Mouse (Mus musculus) left cerebral cortex, postnatal 10 days (tissue): ENCODE data around the gene Dhx29. TPM values are rescaled to one million over a fixed set of nuclear protein-coding genes. Genes with fewer than 3 reads are reported as not detected.

Source experiments
- DNase-seq, 2 experiments: peaks; one replicate each; pipeline ENCODE4 v3.0.0; 2021 to 2022; ENCODE audit warnings: low spot score in 2 of 2, mixed read lengths in 1 of 2; ENCODE audit errors: extremely low spot score in 1 of 2
- intact Hi-C: fragments of 180-260 bp; cut with DNase I; formaldehyde crosslinking; loops from one replicate; pipeline ENCODE4 v1.15.1; 2025
- total RNA-seq, 2 experiments: library from RNA; stranded (reverse); gene quantifications; 2 replicates each; pipeline ENCODE4 v1.2.3; 2021

The Dhx29 gene
- 10 to 100 TPM; 21.8 to 24.0 TPM for total RNA-seq

DNA sequence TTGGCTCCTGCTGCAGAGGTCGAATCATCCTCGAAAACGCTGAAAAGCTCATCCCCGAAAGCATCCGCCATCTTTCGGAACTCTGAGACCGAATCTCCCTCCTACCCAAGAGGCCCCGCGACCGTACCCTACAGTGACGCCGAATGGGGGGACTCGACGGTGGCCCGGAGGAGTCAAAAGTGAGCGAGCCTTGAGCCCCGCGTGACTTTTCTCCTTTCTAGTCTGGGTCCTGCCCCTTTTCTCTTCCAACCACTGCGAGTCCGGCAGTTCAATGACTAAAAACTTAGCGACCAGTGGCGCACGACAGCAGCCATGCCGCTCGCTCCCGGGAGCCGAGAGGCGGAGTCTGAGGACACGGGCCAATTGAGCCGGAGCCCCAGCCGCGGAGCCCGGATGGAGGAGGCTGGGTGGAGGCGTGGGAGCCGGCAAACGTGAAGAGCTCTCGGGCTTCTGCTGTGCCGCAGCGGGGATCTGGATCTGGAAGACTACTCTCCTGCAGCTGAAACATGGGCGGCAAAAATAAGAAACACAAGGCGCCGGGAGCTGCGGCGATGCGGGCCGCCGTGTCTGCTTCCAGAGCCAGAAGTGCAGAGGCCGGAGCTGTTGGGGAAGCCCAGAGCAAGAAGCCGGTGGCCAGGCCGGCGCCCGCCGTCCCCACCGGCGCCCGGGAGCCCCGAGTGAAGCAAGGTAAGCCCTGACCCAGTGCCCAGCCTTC lies at the start of gene Dhx29, which contains the start of gene Mtrex:
Dhx29 (plus strand) TSS at position 168 of the 715 bp plus-strand sequence.
Mtrex (minus strand) TSS at position 112 of the 715 bp plus-strand sequence.
- intact Hi-C loops: loop anchor here (5.0 kb wide), 1 partner anchor 110 kb away; the partner anchor contains the start of gene Cdc20b
- DNase-seq: peak; percentile 99

DNA sequence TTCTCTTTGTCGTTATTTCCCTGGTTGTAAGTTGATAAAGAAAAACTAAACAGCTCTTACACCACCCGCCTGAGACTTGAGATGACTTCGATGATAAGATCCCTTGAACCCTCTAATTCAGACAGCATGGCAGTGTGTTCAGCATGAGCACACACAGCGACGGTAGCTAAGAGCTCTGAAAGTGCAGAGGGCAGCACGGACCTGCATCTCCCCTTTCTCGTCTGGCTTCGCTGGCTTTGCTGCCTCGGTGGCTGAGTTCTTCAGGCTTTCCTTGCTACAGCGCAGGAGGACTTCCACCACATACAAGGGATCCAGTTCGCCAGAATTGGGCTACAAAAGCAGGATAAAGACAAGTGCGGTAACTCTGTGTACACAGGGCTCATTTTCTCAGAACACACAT lies 40.0 kb upstream of the Dhx29 start:
- no peak for DNase-seq
- intact Hi-C loops: no loop called here

DNA sequence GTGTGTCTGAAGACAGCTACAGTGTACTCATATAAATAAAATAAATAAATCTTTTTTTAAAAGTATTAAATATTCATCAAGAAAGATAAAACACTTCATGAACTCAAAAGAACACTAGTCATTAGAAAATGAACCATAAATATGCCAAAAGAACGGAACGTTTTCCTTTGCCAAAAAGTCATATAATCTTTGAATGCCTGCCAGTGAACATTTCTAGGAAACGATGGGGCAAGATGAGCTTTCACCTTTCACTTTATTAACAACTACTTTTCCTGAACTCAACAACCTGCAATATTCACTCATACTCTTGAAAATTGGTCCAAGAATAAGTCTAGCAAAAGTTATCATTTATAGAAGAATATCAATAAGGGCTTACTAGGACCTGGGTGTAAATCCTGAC lies 25.1 kb upstream of the Dhx29 start:
- DNase-seq: no peak
- intact Hi-C loops: no loop called here

- intact Hi-C loops: loop anchor here (5.0 kb wide), 1 partner anchor 237 kb away; no protein-coding TSS in a partner anchor
- peak; percentile 8 to 20 for DNase-seq
Observed at GRCm38 (mm10) chr13:112909663-112910062, 17.6 kb upstream of the Dhx29 start.

DNA sequence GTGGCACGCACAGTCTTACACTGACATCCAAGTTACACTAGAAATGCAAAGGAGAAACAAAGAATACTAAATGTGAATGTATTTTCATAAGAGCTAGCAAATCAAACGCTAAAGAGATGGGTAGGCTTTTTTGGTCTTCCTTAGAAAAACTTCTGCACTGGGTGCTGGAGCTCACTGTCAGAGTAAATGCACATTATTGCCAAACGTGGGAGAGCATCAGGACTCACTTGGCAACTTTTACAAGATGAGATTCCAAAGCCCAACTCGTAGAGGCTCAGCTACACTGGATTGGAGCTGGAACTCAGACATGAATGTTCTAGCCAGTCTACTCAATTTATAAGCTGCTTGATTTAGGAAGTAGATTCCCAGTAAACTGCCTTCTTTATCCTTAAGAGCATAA lies 16.8 kb upstream of the Dhx29 start:
- intact Hi-C loops: no loop called here
- peak in 1 of 2 experiments; percentile 3 for DNase-seq

GRCm38 (mm10) chr13:112919141-112919865 lies 8.0 kb upstream of the Dhx29 start:
- DNase-seq: no peak
- intact Hi-C loops: no loop called here

- intact Hi-C loops: no loop called here
- DNase-seq: no peak
Observed at GRCm38 (mm10) chr13:112920906-112921305, 6.3 kb upstream of the Dhx29 start.

GRCm38 (mm10) chr13:112925266-112925665 lies 2.0 kb upstream of the Dhx29 start:
- intact Hi-C loops: loop anchor here (5.0 kb wide), 1 partner anchor 112 kb away; the partner anchor contains the start of gene Cdc20b
- DNase-seq: no peak

DNA sequence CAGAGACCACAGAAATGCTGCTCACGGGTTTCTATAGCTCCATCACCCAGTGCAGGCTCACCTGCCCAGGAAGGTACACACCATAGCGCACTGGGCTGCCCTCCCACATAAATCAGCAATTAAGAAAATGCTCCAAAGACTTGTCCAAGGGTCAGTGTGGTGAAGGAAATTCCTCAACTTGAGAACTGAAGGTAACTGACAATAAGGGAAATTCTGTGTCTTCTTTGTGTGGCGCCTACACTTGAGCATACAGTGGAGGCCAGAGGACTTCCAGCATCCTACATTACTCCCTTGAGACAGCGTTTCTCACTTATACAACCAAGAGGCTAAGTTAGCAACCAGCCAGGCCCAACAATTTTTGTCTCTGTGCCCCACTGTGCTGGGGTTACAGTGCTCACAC lies 1.3 kb upstream of the Dhx29 start:
- intact Hi-C loops: loop anchor here (5.0 kb wide), 1 partner anchor 111 kb away; the partner anchor contains the start of gene Cdc20b

GRCm38 (mm10) chr13:112926796-112927195 lies 458 bp upstream of the Dhx29 start:
- intact Hi-C loops: loop anchor here (5.0 kb wide), 1 partner anchor 111 kb away; the partner anchor contains the start of gene Cdc20b
- peak in 1 of 2 experiments; percentile 37 for DNase-seq

More for the DNA sequence above, 1.3 kb upstream of the Dhx29 start:
- no peak for DNase-seq

DNA sequence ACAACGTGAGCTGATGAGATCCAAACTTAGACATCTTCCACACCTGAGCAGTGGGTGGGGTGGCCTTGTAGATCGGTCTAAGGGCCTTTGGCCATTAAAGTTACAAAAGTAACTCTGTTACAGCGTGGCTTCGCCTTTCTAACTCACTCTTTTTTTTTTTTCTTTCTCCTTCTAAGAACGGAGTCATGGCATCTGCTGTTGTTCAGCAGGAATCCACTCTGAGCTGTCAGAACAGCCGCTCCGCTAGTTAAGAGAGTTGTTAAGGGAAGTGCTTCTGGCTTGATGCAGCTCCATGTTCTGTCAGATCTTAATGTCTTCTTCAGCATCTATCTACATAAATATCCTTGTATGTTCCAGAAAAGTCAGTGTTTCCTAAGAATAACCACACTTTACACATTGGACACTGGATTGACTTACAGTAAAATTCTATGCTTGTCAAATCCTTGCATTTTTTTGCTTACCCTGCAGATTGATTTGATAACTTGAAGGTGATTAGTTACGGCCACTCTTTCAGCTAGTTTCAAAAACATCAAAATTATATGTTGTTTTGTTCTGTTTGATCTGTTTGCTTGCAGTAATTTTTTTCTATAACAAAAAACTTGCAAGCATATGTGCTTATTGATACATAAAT lies 899 bp downstream of the Dhx29 start:
- DNase-seq: no peak

DNA sequence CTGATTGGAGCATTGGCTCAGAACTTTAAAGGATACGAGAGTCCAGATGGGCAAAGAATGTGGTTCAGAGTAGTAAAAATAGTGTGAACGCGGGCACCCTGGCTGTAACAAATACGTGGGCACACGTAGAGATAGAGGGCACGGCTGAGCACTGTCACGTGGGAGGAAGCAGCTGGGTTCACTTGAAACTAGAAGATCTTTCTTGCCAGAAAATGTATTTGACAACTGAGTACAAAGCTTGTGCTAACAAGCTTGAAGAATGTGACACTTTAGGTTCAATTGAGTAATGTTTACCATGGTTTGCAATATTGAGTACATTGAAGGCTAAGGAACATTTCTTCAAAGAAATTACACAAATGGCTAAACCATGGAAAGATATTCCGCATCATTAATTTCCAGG lies 10.9 kb downstream of the Dhx29 start:
- no peak for DNase-seq
- intact Hi-C loops: no loop called here

More for the DNA sequence above, 899 bp downstream of the Dhx29 start:
- intact Hi-C loops: loop anchor here (5.0 kb wide), 1 partner anchor 109 kb away; the partner anchor contains the start of gene Cdc20b

DNA sequence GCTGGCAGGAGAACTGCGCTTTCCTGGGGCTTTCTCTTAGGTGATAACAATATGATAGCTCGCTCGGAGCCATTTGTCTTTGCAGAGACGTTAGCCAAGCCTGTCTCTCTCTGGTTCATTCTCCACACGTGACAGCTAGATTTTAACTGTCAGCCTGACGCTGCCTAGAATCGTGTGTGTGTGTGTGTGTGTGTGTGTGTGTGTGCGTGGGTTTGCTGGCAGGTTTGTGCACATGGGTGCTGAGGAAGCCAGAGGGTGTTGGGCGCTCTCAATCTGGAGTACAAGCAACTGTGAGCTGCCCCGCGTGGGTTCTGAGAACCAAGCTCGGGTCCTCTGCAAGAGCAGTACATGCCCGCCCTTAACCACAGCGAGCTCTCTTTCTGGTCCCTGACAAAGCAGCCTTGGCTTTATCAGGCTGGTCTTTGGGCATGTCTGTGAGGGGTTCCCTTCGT lies 14.7 kb downstream of the Dhx29 start:
- intact Hi-C loops: no loop called here
- no peak for DNase-seq

- no peak for DNase-seq
- intact Hi-C loops: no loop called here
Observed at GRCm38 (mm10) chr13:112945312-112945711, 18.1 kb downstream of the Dhx29 start.

- intact Hi-C loops: no loop called here
- no peak for DNase-seq
Observed at GRCm38 (mm10) chr13:112945900-112946299, 18.6 kb downstream of the Dhx29 start.

DNA sequence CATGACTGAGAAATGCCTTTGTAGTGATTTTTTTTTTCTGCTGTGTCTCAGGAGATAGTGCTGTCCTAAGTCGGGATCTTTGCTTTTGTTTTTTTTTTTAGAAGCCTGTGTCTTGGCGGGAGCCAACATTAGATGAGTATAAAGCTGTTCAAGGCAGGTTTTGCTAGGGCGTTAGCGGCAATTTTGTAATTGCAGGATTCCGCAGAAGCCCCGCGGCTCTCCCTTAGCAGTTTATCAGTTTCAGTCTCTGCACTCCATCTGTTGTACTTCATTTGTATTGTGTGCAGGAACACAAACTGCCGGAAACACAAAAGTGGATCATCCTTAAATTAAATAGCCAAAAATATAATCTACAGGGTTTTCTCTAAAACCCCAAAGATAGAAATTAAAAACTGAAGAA lies 26.8 kb downstream of the Dhx29 start:
- DNase-seq: peak in 1 of 2 experiments; percentile 23
- intact Hi-C loops: no loop called here

GRCm38 (mm10) chr13:112963081-112963480 lies 35.8 kb downstream of the Dhx29 start:
- DNase-seq: no peak

DNA sequence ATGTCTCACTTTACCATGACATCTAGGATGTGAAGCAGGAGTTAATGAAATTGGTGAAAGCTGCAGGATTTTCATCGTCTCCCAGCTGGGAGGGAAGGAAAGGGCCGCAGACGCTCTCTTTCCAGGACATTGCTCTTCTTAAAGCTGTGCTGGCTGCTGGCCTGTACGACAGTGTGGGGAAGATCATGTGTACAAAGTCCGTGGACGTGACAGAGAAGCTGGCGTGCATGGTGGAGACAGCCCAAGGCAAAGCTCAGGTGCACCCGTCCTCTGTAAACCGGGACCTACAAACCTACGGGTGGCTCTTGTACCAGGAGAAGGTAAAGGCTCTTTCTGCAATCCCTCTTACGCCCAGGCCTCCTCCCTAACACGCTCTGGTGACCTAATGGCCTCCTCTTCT lies 37.2 kb downstream of the Dhx29 start:
- intact Hi-C loops: loop anchor here (10.0 kb wide), 1 partner anchor 70 kb away; no protein-coding TSS in a partner anchor
- DNase-seq: no peak

More at GRCm38 (mm10) chr13:112963081-112963480, 35.8 kb downstream of the Dhx29 start:
- intact Hi-C loops: loop anchor here (10.0 kb wide), 1 partner anchor 68 kb away; no protein-coding TSS in a partner anchor

- no peak for DNase-seq
- intact Hi-C loops: loop anchor here (10.0 kb wide), 1 partner anchor 72 kb away; no protein-coding TSS in a partner anchor
Observed at GRCm38 (mm10) chr13:112967267-112967666, 40.0 kb downstream of the Dhx29 start.
